17 mouse cellular contexts compared by ENCODE assay signal in genomic region chr2:72094446-72094845, GRCm38 (mm10).
DNase-seq lines count a peak whose midpoint lies in the region; ATAC-seq and TF ChIP-seq lines count a peak whose summit lies in the region.
"Had no signal": no experiment of that assay in that cellular context is flagged by ENCODE, and none has a peak within 500 bp of the region (broad histone marks: within the 10 kb centered on the region; RNA-seq: fewer than 3 reads in every experiment).

No protein-coding gene starts in this region.

- TF ChIP-seq POLR2A in limb, embryonic 14.5 days (IDR thresholded peaks at IDR 0.05; ENCODE audit: borderline replicate concordance, extremely low read depth, insufficient read depth, insufficient read length) = no peak

- intact Hi-C loops in heart, postnatal 14 days (cut with DNase I) = loop anchor here (5.0 kb wide), 1 partner anchor 42 kb away; no protein-coding TSS in a partner anchor

- H3K4me1 ChIP-seq in heart, embryonic 15.5 days (replicated peaks) = peaks cover 12% of the 10 kb centered on the region
- no peaks in the 10 kb centered on the region for H3K4me1 ChIP-seq in limb, embryonic 14.5 days (ENCODE audit: control insufficient read depth, insufficient read depth, low read length)
- peaks cover 19% of the 10 kb centered on the region for H3K4me1 ChIP-seq in limb, embryonic 10.5 days
- peaks cover 38% of the 10 kb centered on the region for H3K4me1 ChIP-seq in neural tube, embryonic 13.5 days (replicated peaks)
- H3K4me1 ChIP-seq: heart, embryonic 12.5 days; liver, embryonic 12.5 days; megakaryocyte, embryonic 14.5 days had no signal

- no peak overlapping the region for H3K4me2 ChIP-seq in heart, embryonic 15.5 days
- no peak overlapping the region for H3K4me2 ChIP-seq in limb, embryonic 14.5 days (replicated peaks; ENCODE audit: low read depth, low read length, severe bottlenecking)
- peak overlapping the region; percentile 49 for H3K4me2 ChIP-seq in neural tube, embryonic 13.5 days
- H3K4me2 ChIP-seq: heart, embryonic 12.5 days; liver, embryonic 12.5 days had no signal

- no peak for DNase-seq in heart, postnatal 14 days
- DNase-seq in limb, embryonic 14.5 days (ENCODE audit: low spot score) = peak; percentile 37
- DNase-seq in limb, embryonic 10.5 days (ENCODE audit: low spot score) = no peak
- peak; percentile 33 for DNase-seq in kidney, postnatal 14 days
- no peak for DNase-seq in thymus, postnatal 36 days
- no peak for DNase-seq in right cerebral cortex, adult 2 months (ENCODE audit: low spot score in 2 of 2)
- DNase-seq: adrenal gland, postnatal 25 days; forebrain, postnatal 0 days; gastrocnemius, postnatal 25 days; right cerebral cortex, postnatal 25 days; thymus, postnatal 14 days had no signal

- H3K36me3 ChIP-seq in heart, embryonic 15.5 days = no peaks in the 10 kb centered on the region
- no peaks in the 10 kb centered on the region for H3K36me3 ChIP-seq in limb, embryonic 14.5 days (ENCODE audit: control insufficient read depth, insufficient read depth, low read length)
- no peaks in the 10 kb centered on the region for H3K36me3 ChIP-seq in limb, embryonic 10.5 days
- no peaks in the 10 kb centered on the region for H3K36me3 ChIP-seq in neural tube, embryonic 13.5 days
- H3K36me3 ChIP-seq: embryonic facial prominence, embryonic 15.5 days; heart, embryonic 12.5 days; liver, embryonic 12.5 days had no signal

- no peak overlapping the region for H3K9ac ChIP-seq in heart, embryonic 15.5 days
- H3K9ac ChIP-seq in limb, embryonic 14.5 days (ENCODE audit: low read depth, low read length, severe bottlenecking) = no peak overlapping the region
- H3K9ac ChIP-seq in neural tube, embryonic 13.5 days = no peak overlapping the region; the same call in 1 of the 2 replicates
- H3K9ac ChIP-seq: embryonic facial prominence, embryonic 15.5 days; forebrain, postnatal 0 days; heart, embryonic 12.5 days; liver, embryonic 12.5 days had no signal

- H3K9me3 ChIP-seq in heart, embryonic 15.5 days (replicated peaks) = no peaks in the 10 kb centered on the region
- H3K9me3 ChIP-seq in limb, embryonic 14.5 days (ENCODE audit: control insufficient read depth, low read length) = no peaks in the 10 kb centered on the region
- H3K9me3 ChIP-seq in limb, embryonic 10.5 days (replicated peaks) = no peaks in the 10 kb centered on the region
- no peaks in the 10 kb centered on the region for H3K9me3 ChIP-seq in neural tube, embryonic 13.5 days
- H3K9me3 ChIP-seq: embryonic facial prominence, embryonic 15.5 days; heart, embryonic 12.5 days; liver, embryonic 12.5 days; megakaryocyte, embryonic 14.5 days had no signal

- ATAC-seq in heart, embryonic 15.5 days (replicated peaks; ENCODE audit: insufficient number of reproducible peaks, insufficient read depth, low FRiP score, low read depth) = 0 out of 2 replicates have a peak, but pooled peaks have one; percentile 18
- ATAC-seq in limb, embryonic 14.5 days (ENCODE audit: low FRiP score, low read depth) = no peak
- no peak for ATAC-seq in neural tube, embryonic 13.5 days (ENCODE audit: low read depth)
- ATAC-seq: forebrain, postnatal 0 days; liver, embryonic 12.5 days had no signal

- no peaks in the 10 kb centered on the region for H3K27me3 ChIP-seq in heart, embryonic 15.5 days
- H3K27me3 ChIP-seq in limb, embryonic 14.5 days (ENCODE audit: control insufficient read depth, insufficient read depth, low read length) = no peaks in the 10 kb centered on the region
- H3K27me3 ChIP-seq in limb, embryonic 10.5 days (ENCODE audit: low read depth, poor library complexity, severe bottlenecking) = no peaks in the 10 kb centered on the region
- H3K27me3 ChIP-seq in neural tube, embryonic 13.5 days = no peaks in the 10 kb centered on the region
- H3K27me3 ChIP-seq: embryonic facial prominence, embryonic 15.5 days; heart, embryonic 12.5 days; liver, embryonic 12.5 days had no signal

- no peak overlapping the region; the same call in 1 of the 2 replicates for H3K27ac ChIP-seq in heart, embryonic 15.5 days
- H3K27ac ChIP-seq in limb, embryonic 14.5 days (replicated peaks; ENCODE audit: low read depth, low read length) = no peak overlapping the region
- H3K27ac ChIP-seq in limb, embryonic 10.5 days = no peak overlapping the region
- H3K27ac ChIP-seq in neural tube, embryonic 13.5 days (replicated peaks) = peak overlapping the region; percentile 88
- H3K27ac ChIP-seq: embryonic facial prominence, embryonic 15.5 days; liver, embryonic 12.5 days had no signal

- no peak overlapping the region for H3K4me3 ChIP-seq in heart, embryonic 15.5 days
- no peak overlapping the region for H3K4me3 ChIP-seq in limb, embryonic 14.5 days (replicated peaks; ENCODE audit: low read length)
- no peak overlapping the region for H3K4me3 ChIP-seq in limb, embryonic 10.5 days
- H3K4me3 ChIP-seq in neural tube, embryonic 13.5 days = no peak overlapping the region
- H3K4me3 ChIP-seq: embryonic facial prominence, embryonic 15.5 days; heart, embryonic 12.5 days; liver, embryonic 12.5 days; megakaryocyte, embryonic 14.5 days had no signal

- 62% methylated on average over 7 of the region's 7 CpGs for WGBS in heart, embryonic 15.5 days
- 67% methylated on average over 7 of the region's 7 CpGs for WGBS in limb, embryonic 14.5 days
- WGBS in limb, embryonic 10.5 days = 90% methylated on average over 7 of the region's 7 CpGs
- 62% methylated on average over 7 of the region's 7 CpGs for WGBS in neural tube, embryonic 13.5 days

Comparison
In these comparisons a context has a peak if more than half of its experiments do, and no peak if none do; other contexts are left out.
1. DNase-seq: peak in limb, embryonic 14.5 days (single experiment) and kidney, postnatal 14 days (single experiment); none in heart, postnatal 14 days (0 of 2), limb, embryonic 10.5 days (single experiment), thymus, postnatal 36 days (0 of 2) and right cerebral cortex, adult 2 months (0 of 2).